Mouse (Mus musculus): Measurements from ENCODE around the gene Spsb2.
"Not testable (repeated sequence)": the region's sequence is repeated elsewhere in the genome, so short reads cannot be mapped to it uniquely, and the experiment has no call there.

DNA sequence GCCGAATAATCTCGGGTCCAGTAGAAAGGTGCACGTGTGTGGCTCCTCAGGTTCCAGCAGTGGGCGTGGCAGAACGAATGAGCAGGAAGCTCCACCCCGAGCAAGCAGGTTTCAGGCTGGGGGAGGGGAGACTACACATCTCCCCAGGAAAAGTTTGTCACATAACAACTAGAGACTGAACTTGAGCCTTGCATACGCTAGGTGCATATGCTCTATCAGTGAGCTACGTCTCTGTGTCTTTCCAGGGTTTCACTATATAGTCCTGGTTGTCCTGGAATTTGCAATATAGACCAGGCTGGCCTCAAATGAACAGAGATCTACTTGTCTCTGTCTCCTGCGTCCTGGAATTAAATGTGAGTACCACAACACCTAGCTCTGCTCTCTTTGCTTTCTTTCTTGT lies 6.1 kb upstream of the Spsb2 start:
- TF ChIP-seq CTCF (IDR thresholded peaks at IDR 0.05; ENCODE audit: low read depth); EP300 (optimal IDR thresholded peaks at IDR 0.05): not testable (repeated sequence)
